Mouse (Mus musculus) heart, adult 2 months (tissue): Measurements from ENCODE around the gene Acacb. TPM values are rescaled to one million over a fixed set of nuclear protein-coding genes. Genes with fewer than 3 reads are reported as not detected.
A peak's percentile ranks its signal among the peaks of the same experiment; 100 is the strongest.

Experiments used
- DNase-seq, 2 experiments: peaks; one replicate each; pipeline ENCODE4 v3.0.0; 2021
- H3K27ac ChIP-seq: fragments of 200-600 bp; 2 replicates; pipeline ENCODE4 v1.8.1; 2022
- H3K27me3 ChIP-seq: fragments of 200-500 bp; 2 replicates; pipeline ENCODE4 v1.6.1; 2012; ENCODE audit warnings: mild to moderate bottlenecking, low read length, inconsistent platforms, mixed read lengths; ENCODE audit not compliant: control insufficient read depth, insufficient read depth
- H3K36me3 ChIP-seq: fragments of 200-500 bp; 2 replicates; pipeline ENCODE4 v1.6.1; 2012; ENCODE audit warnings: low read length, inconsistent platforms; ENCODE audit not compliant: control insufficient read depth, insufficient read depth
- H3K4me1 ChIP-seq: fragments of 200-500 bp; 2 replicates; pipeline ENCODE4 v1.6.1; 2011; ENCODE audit warnings: low read length; ENCODE audit not compliant: control insufficient read depth, insufficient read depth
- H3K4me3 ChIP-seq: fragments of 200-600 bp; 2 replicates; pipeline ENCODE4 v1.8.1; 2022
- H3K79me2 ChIP-seq: fragments of 200-500 bp; replicated peaks from 2 replicates; pipeline ENCODE4 v1.6.1; 2012; ENCODE audit warnings: mild to moderate bottlenecking, inconsistent platforms, low read length, moderate library complexity, mixed read lengths; ENCODE audit not compliant: control insufficient read depth, insufficient read depth
- H3K9ac ChIP-seq: fragments of 200-500 bp; 2 replicates; pipeline ENCODE4 v1.6.1; 2012; ENCODE audit warnings: low read depth, mild to moderate bottlenecking, control low read depth, inconsistent platforms, low read length, mixed read lengths
- CTCF ChIP-seq: fragments of 200-600 bp; IDR thresholded peaks from 2 replicates; pipeline ENCODE4 v1.8.1; 2022; ENCODE audit warnings: antibody characterized with exemption, mild to moderate bottlenecking, moderate library complexity
- EP300 ChIP-seq: fragments of 200-500 bp; IDR thresholded peaks from 2 replicates; pipeline ENCODE4 v1.6.1; 2011; ENCODE audit warnings: low read depth, low read length, control low read depth; ENCODE audit not compliant: insufficient read depth
- POLR2A ChIP-seq: fragments of 200-500 bp; IDR thresholded peaks from 2 replicates; pipeline ENCODE4 v1.6.1; 2011; ENCODE audit warnings: mild to moderate bottlenecking, low read depth, low read length, control low read depth; ENCODE audit not compliant: insufficient read depth
- WGBS: fragments of 180-500 bp; shearing (Covaris S2); methylation state at CpG from one replicate; pipeline ENCODE4 v1.1.7; 2018; 5-methylcytosine and 5-hydroxymethylcytosine counted together
- intact Hi-C: fragments of 180-260 bp; cut with DNase I; formaldehyde crosslinking; loops from one replicate; pipeline ENCODE4 v1.15.1; 2025
- polyA plus RNA-seq: library from polyadenylated mRNA; depleted of rRNA; stranded (reverse); fragments of >200 nt; gene quantifications from 2 replicates; pipeline ENCODE4 v1.2.3, GENCODE M21; 2012
- total RNA-seq, 2 experiments: library from RNA; stranded (reverse); gene quantifications; 2 replicates each; pipeline ENCODE4 v1.2.3; 2021

The Acacb gene
- total and polyA plus RNA-seq, 3 experiments = 105 to 251 (median 205) TPM

DNA sequence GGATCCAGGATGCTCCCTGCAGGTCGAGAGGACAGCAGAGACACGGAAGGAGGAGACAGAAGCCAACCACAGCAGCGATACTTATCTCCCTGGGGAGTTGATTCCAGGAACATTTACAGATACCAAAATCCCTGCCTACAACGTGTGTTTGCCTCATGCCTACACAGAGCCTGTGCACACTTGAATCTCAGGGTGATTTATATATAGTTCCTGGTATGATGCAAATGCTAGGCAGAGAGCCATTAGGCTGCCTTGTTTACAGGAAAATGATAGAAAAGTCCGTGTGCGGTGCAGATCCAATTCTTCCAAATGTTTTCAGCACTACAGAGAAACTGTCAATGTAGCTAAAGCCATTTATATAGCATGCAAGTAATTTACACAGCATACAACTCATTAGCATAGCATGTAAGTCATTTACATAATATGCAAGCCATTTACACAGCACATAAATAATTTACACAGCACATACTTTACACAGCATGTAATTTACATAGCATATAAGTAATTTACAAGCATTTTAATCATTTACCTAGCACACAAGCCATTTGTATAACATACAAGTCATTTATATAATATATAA, 16.9 kb downstream of the Acacb start:
- WGBS = 28% methylated on average over 6 of the region's 6 CpGs
- H3K9ac ChIP-seq = no peak overlapping the region
- H3K4me1 ChIP-seq = peaks cover 5% of the 10 kb centered on the region
- peaks cover 3% of the 10 kb centered on the region; the same call in 1 of the 2 replicates for H3K36me3 ChIP-seq
- H3K27ac ChIP-seq = peak overlapping the region; percentile 54; the same call in 1 of the 2 replicates
- H3K27me3 ChIP-seq = no peaks in the 10 kb centered on the region
- TF ChIP-seq EP300 (no peak), CTCF (no peak), POLR2A (no peak)
- H3K79me2 ChIP-seq = no peaks in the 10 kb centered on the region
- no peak for DNase-seq
- H3K4me3 ChIP-seq = no peak overlapping the region
- intact Hi-C loops = no loop called here

DNA sequence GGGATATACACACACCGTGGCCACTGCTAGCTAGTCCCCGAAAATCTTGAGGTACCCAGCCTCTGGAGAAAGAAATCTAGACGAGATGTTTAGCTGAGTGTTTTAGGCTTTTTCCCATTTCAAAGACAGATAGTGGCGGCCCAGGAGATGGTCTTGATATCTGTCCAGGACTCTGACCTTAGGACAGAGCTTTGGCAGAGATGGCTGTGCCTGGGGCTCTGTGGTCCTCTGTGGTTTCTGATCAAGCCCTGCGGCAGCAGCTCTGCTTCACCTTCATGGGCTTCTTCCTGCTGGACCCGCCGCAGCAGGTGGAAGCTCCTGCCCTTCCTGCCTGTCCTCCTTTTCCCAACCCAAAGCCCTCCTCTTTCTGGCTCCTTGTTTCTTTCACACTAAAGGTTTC, 24.0 kb downstream of the Acacb start:
- 67% methylated on average over 7 of the region's 7 CpGs for WGBS
- no peak overlapping the region for H3K27ac ChIP-seq
- H3K4me1 ChIP-seq = peaks cover 3% of the 10 kb centered on the region
- DNase-seq = no peak
- H3K36me3 ChIP-seq = no peaks in the 10 kb centered on the region
- no peak overlapping the region for H3K9ac ChIP-seq
- H3K4me3 ChIP-seq = no peak overlapping the region
- no peak for TF ChIP-seq POLR2A
- no peak for TF ChIP-seq EP300
- TF ChIP-seq CTCF = no peak
- intact Hi-C loops = loop anchor here (10.0 kb wide), 1 partner anchor 204 kb away; no protein-coding TSS in a partner anchor
- no peaks in the 10 kb centered on the region for H3K79me2 ChIP-seq
- no peaks in the 10 kb centered on the region for H3K27me3 ChIP-seq

DNA sequence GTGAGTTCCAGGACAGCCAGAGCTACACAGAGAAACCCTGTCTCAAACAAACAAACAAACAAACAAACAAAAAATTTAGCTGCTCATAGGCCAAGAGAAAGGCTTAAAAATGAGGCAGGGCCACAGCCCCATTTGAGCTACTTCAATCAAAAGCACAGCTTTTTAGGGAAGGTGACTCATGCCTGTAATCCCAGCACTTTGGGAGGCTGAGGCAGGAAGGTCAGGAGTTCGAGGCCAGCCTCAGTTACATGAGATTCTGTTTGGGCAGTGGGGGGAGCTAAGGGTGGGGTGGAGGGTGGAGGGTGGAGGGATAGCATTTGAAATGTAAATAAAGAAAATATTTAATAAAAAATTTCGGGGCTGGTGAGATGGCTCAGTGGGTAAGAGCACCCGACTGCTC, 26.6 kb downstream of the Acacb start:
- Histone ChIP-seq H3K27ac (no peak overlapping the region), H3K27me3 (no peaks in the 10 kb centered on the region), H3K79me2 (0 out of 2 replicates have a peak, but pooled peaks cover 2% of the 10 kb centered on the region), H3K9ac (no peak overlapping the region), H3K4me1 (peaks cover 5% of the 10 kb centered on the region), H3K4me3 (no peak overlapping the region), H3K36me3 (peaks cover 3% of the 10 kb centered on the region)
- WGBS = 92% methylated on average over 3 of the region's 3 CpGs
- no peak for TF ChIP-seq CTCF
- no peak for TF ChIP-seq POLR2A
- 0 out of 2 replicates have a peak, but pooled peaks have one; percentile 7 for TF ChIP-seq EP300
- DNase-seq = no peak
- intact Hi-C loops = loop anchor here (10.0 kb wide), 1 partner anchor 202 kb away; no protein-coding TSS in a partner anchor

DNA sequence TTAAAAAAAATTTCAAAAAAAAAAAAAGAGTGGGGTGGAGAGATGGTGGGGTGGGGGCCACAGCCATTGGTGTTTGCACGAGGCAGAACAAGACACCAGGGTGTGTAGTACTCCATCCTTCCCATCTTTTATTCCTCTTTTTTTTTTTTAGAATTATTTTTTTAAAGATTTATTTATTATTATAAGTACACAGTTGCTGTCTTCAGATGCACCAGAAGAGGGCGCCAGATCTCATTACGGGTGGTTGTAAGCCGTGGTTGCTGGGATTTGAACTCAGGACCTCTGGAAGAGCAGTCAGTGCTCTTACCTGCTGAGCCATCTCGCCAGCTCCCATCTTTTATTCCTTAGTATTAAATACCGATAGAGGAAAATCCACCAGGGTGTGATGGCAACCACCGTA, 27.1 kb downstream of the Acacb start:
- TF ChIP-seq EP300 = no peak
- no peak for TF ChIP-seq POLR2A
- TF ChIP-seq CTCF = peak; percentile 58
- peak overlapping the region; percentile 36; the same call in 1 of the 2 replicates for H3K27ac ChIP-seq
- intact Hi-C loops = loop anchor here (10.0 kb wide), 1 partner anchor 201 kb away; no protein-coding TSS in a partner anchor
- H3K9ac ChIP-seq = no peak overlapping the region; the same call in 1 of the 2 replicates
- H3K27me3 ChIP-seq = no peaks in the 10 kb centered on the region
- no peak overlapping the region for H3K4me3 ChIP-seq
- 67% methylated on average over 7 of the region's 7 CpGs for WGBS
- H3K79me2 ChIP-seq = 0 out of 2 replicates have a peak, but pooled peaks cover 2% of the 10 kb centered on the region
- peaks cover 8% of the 10 kb centered on the region for H3K4me1 ChIP-seq
- peaks cover 4% of the 10 kb centered on the region for H3K36me3 ChIP-seq
- no peak for DNase-seq

DNA sequence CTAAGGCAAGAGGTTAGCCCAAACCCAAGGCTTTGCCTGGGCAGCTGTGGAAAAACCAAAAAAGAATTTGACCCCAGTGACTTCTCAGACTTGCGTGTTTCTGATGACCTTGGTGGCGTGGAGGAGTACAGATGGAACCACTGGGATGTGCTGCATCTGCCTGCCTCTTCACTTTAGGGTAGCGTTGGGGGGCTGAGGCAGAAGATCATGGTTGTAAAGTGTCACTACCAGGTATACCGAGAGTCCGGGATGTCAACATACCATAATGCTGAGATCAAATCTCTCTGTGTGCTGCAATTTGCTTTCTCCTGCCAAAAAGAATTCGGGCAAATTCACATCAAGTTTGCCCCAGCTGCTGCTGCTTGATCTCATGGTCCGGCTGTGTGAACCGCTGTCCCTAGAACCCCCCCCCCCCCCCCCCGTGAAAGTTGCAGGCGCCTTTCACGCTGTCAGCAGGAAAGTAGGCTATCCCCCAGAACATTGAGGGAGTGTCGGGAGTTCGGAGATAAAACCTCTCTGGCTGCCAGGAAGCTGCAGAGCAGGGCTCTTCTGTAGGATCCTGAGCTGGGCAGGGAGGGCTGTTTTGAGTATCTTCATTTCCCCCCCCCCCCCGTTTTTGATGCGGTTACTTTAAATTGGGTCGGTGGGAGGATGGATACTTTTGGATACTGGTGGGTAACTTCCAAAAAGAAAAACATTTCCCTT, 27.7 kb downstream of the Acacb start:
- intact Hi-C loops = loop anchor here (10.0 kb wide), 1 partner anchor 201 kb away; no protein-coding TSS in a partner anchor
- H3K27ac ChIP-seq = peak overlapping the region; percentile 94

DNA sequence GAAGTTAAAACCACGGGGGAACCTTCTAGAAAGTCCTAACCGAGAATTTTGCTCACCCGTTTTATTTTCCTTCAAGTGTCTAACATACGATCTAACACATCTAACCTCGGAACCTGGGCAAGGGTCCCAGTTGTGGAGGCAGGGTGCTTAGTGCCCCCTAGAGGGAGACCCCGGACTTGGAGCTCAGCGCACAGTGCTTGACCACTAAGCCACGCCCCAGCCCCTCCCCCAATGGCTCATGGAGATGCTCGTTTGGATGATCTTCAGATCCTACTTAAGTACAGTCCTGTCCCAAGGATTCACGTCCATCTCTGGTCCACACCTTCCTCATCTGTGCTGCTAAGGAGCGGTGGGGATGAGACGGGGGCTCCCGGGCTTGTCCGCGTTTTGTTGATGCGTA, 28.3 kb downstream of the Acacb start:
- H3K79me2 ChIP-seq = 0 out of 2 replicates have a peak, but pooled peaks cover 2% of the 10 kb centered on the region
- intact Hi-C loops = loop anchor here (10.0 kb wide), 1 partner anchor 200 kb away; no protein-coding TSS in a partner anchor
- H3K27me3 ChIP-seq = no peaks in the 10 kb centered on the region
- H3K4me1 ChIP-seq = peaks cover 17% of the 10 kb centered on the region
- no peak overlapping the region for H3K9ac ChIP-seq
- H3K4me3 ChIP-seq = no peak overlapping the region
- peaks cover 4% of the 10 kb centered on the region for H3K36me3 ChIP-seq
- WGBS = 17% methylated on average over 16 of the region's 16 CpGs
- TF ChIP-seq POLR2A (no peak), EP300 (no peak), CTCF (peak; percentile 62)
- H3K27ac ChIP-seq = peak overlapping the region; percentile 94
- DNase-seq = peak; percentile 50 to 65

More for the DNA sequence above, 27.7 kb downstream of the Acacb start:
- Histone ChIP-seq H3K4me1 (peaks cover 14% of the 10 kb centered on the region), H3K79me2 (0 out of 2 replicates have a peak, but pooled peaks cover 2% of the 10 kb centered on the region), H3K27me3 (no peaks in the 10 kb centered on the region), H3K9ac (peak overlapping the region; percentile 35; the same call in 1 of the 2 replicates), H3K4me3 (no peak overlapping the region), H3K36me3 (peaks cover 4% of the 10 kb centered on the region)
- no peak for TF ChIP-seq EP300
- TF ChIP-seq CTCF = no peak
- no peak for TF ChIP-seq POLR2A
- 10% methylated on average over 15 of the region's 16 CpGs for WGBS
- DNase-seq = no peak
